Mouse (Mus musculus) lung, postnatal 0 days (tissue): ENCODE measurements around the gene Creg1. TPM values are rescaled to one million over a fixed set of nuclear protein-coding genes. Genes with fewer than 3 reads are reported as not detected.
A peak's percentile ranks its signal among the peaks of the same experiment; 100 is the strongest.

ENCODE experiments used
- ATAC-seq: fragments of 200-750 bp; cut with Nextera tagmentation; 2 replicates; pipeline ENCODE4 v1.8.0; 2017; ENCODE audit warnings: moderate library complexity
- DNase-seq: peaks from one replicate; pipeline ENCODE4 v3.0.0-alpha.2; 2016; ENCODE audit warnings: low spot score
- H3K27ac ChIP-seq: fragments of 300-500 bp; sonication (generic); 2 replicates; pipeline ENCODE4 v1.5.1; 2014; ENCODE audit warnings: antibody characterized with exemption, mild to moderate bottlenecking, low read length, mixed read lengths
- H3K27me3 ChIP-seq: fragments of 300-500 bp; sonication (generic); replicated peaks from 2 replicates; pipeline ENCODE4 v1.6.1; 2014; ENCODE audit warnings: low read length, mixed read lengths; ENCODE audit not compliant: insufficient read depth
- H3K36me3 ChIP-seq: fragments of 300-500 bp; sonication (generic); 2 replicates; pipeline ENCODE4 v1.6.1; 2014; ENCODE audit warnings: low read length, mixed read lengths; ENCODE audit not compliant: insufficient read depth
- H3K4me1 ChIP-seq: fragments of 300-500 bp; sonication (generic); 2 replicates; pipeline ENCODE4 v1.6.1; 2014; ENCODE audit warnings: antibody characterized with exemption, low read depth, low read length, mixed read lengths; ENCODE audit not compliant: insufficient read depth
- H3K4me2 ChIP-seq: fragments of 300-500 bp; sonication (generic); replicated peaks from 2 replicates; pipeline ENCODE4 v1.6.1; 2014; ENCODE audit warnings: low read depth, mild to moderate bottlenecking, low read length, moderate library complexity, mixed read lengths
- H3K4me3 ChIP-seq: fragments of 300-500 bp; sonication (generic); 2 replicates; pipeline ENCODE4 v1.5.1; 2014; ENCODE audit warnings: low read depth, low read length
- H3K9ac ChIP-seq: fragments of 300-500 bp; sonication (generic); replicated peaks from 2 replicates; pipeline ENCODE4 v1.6.1; 2014; ENCODE audit warnings: low read depth, mild to moderate bottlenecking
- H3K9me3 ChIP-seq: fragments of 300-500 bp; sonication (generic); 2 replicates; pipeline ENCODE4 v1.6.1; 2016; ENCODE audit warnings: low read length, mixed read lengths
- CTCF ChIP-seq: IDR thresholded peaks from 2 replicates; pipeline ENCODE4 v1.5.1; 2016; ENCODE audit warnings: antibody characterized with exemption, mild to moderate bottlenecking
- EP300 ChIP-seq: IDR thresholded peaks from 2 replicates; pipeline ENCODE4 v1.6.1; 2016; ENCODE audit warnings: antibody characterized with exemption, mild to moderate bottlenecking, control low read depth
- WGBS: fragments of 180-500 bp; shearing (Covaris S2); extraction: QIAGEN DNeasy Blood & Tissue Kit; methylation state at CpG from one replicate; pipeline ENCODE4 v1.1.7; 2014; 5-methylcytosine and 5-hydroxymethylcytosine counted together
- polyA plus RNA-seq: library from polyadenylated mRNA; unstranded; fragments of >200 nt; fragmentation: Nextera tagmentation; extraction: Ambion mirVana; gene quantifications from 2 replicates; pipeline ENCODE4 v1.2.1, GENCODE M21; 2015

Gene Creg1
- polyA plus RNA-seq, 1 experiment from 2014 or later = 148 TPM

- TF ChIP-seq EP300 (no peak), CTCF (peak; percentile 67)
- no peaks in the 10 kb centered on the region for H3K27me3 ChIP-seq
- no peaks in the 10 kb centered on the region for H3K4me1 ChIP-seq
- H3K4me3 ChIP-seq = peak overlapping the region; percentile 34
- ATAC-seq (peak; percentile 70), DNase-seq (peak; percentile 80)
- H3K27ac ChIP-seq = no peak overlapping the region
- H3K9me3 ChIP-seq = no peaks in the 10 kb centered on the region
- WGBS = 5% methylated on average over 13 of the region's 13 CpGs
- H3K36me3 ChIP-seq = no peaks in the 10 kb centered on the region
- H3K9ac ChIP-seq = peak overlapping the region; percentile 41; the same call in 1 of the 2 replicates
- peak overlapping the region; percentile 74 for H3K4me2 ChIP-seq
Observed at GRCm38 (mm10) chr1:165779954-165780585, 16.5 kb downstream of the Creg1 start.

- no peak for TF ChIP-seq EP300
- peak; percentile 86 for TF ChIP-seq CTCF
- Histone ChIP-seq H3K36me3 (no peaks in the 10 kb centered on the region), H3K27ac (no peak overlapping the region), H3K4me1 (no peaks in the 10 kb centered on the region), H3K27me3 (no peaks in the 10 kb centered on the region), H3K4me3 (peak overlapping the region; percentile 34), H3K9me3 (no peaks in the 10 kb centered on the region), H3K9ac (peak overlapping the region; percentile 41; the same call in 1 of the 2 replicates), H3K4me2 (peak overlapping the region; percentile 74)
- ATAC-seq = peak; percentile 67
- DNase-seq = peak; percentile 44
- 5% methylated on average over 20 of the region's 20 CpGs for WGBS
Observed at GRCm38 (mm10) chr1:165780586-165781111, 17.1 kb downstream of the Creg1 start.

- Histone ChIP-seq H3K9me3 (no peaks in the 10 kb centered on the region), H3K4me2 (no peak overlapping the region), H3K27me3 (no peaks in the 10 kb centered on the region), H3K4me1 (no peaks in the 10 kb centered on the region), H3K36me3 (no peaks in the 10 kb centered on the region), H3K27ac (no peak overlapping the region), H3K9ac (no peak overlapping the region), H3K4me3 (no peak overlapping the region)
- no peak for TF ChIP-seq CTCF
- no peak for TF ChIP-seq EP300
- 80% methylated on average over 9 of the region's 9 CpGs for WGBS
- DNase-seq = no peak
- no peak for ATAC-seq
Observed at GRCm38 (mm10) chr1:165781426-165781825, 17.9 kb downstream of the Creg1 start.

- no peak for TF ChIP-seq CTCF
- TF ChIP-seq EP300 = no peak
- H3K4me3 ChIP-seq = no peak overlapping the region
- H3K36me3 ChIP-seq = no peaks in the 10 kb centered on the region
- ATAC-seq (no peak), DNase-seq (no peak)
- H3K4me1 ChIP-seq = no peaks in the 10 kb centered on the region
- H3K27me3 ChIP-seq = no peaks in the 10 kb centered on the region
- 76% methylated on average over 12 of the region's 12 CpGs for WGBS
- H3K27ac ChIP-seq = no peak overlapping the region
- H3K9ac ChIP-seq = no peak overlapping the region
- no peak overlapping the region for H3K4me2 ChIP-seq
- H3K9me3 ChIP-seq = no peaks in the 10 kb centered on the region
Observed at GRCm38 (mm10) chr1:165781911-165782310, 18.4 kb downstream of the Creg1 start.

- no peak for TF ChIP-seq CTCF
- no peak for TF ChIP-seq EP300
- H3K27me3 ChIP-seq = no peaks in the 10 kb centered on the region
- no peak overlapping the region for H3K4me3 ChIP-seq
- H3K4me1 ChIP-seq = no peaks in the 10 kb centered on the region
- H3K4me2 ChIP-seq = no peak overlapping the region
- H3K36me3 ChIP-seq = no peaks in the 10 kb centered on the region
- ATAC-seq (no peak), DNase-seq (no peak)
- WGBS = 34% methylated on average over 11 of the region's 11 CpGs
- no peak overlapping the region for H3K9ac ChIP-seq
- no peaks in the 10 kb centered on the region for H3K9me3 ChIP-seq
- H3K27ac ChIP-seq = no peak overlapping the region
Observed at GRCm38 (mm10) chr1:165786296-165786695, 22.8 kb downstream of the Creg1 start.

GRCm38 (mm10) chr1:165788511-165788910 lies 25.0 kb downstream of the Creg1 start, which contains the start of gene Cd247:
Cd247 (plus strand) TSS chr1:165788681.
- H3K9me3 ChIP-seq = no peaks in the 10 kb centered on the region
- no peaks in the 10 kb centered on the region for H3K27me3 ChIP-seq
- H3K4me1 ChIP-seq = no peaks in the 10 kb centered on the region
- DNase-seq = no peak
- no peak within 1 kb of the TSS for H3K4me3 ChIP-seq
- no peak for ATAC-seq
- no peak within 1 kb of the TSS for H3K27ac ChIP-seq
- WGBS = 84% methylated on average over 8 of the region's 8 CpGs
- TF ChIP-seq CTCF (no peak), EP300 (no peak)
- H3K4me2 ChIP-seq = no peak within 1 kb of the TSS
- H3K9ac ChIP-seq = no peak within 1 kb of the TSS
- H3K36me3 ChIP-seq = no peaks in the 10 kb centered on the region
